In the genomic region with DNA sequence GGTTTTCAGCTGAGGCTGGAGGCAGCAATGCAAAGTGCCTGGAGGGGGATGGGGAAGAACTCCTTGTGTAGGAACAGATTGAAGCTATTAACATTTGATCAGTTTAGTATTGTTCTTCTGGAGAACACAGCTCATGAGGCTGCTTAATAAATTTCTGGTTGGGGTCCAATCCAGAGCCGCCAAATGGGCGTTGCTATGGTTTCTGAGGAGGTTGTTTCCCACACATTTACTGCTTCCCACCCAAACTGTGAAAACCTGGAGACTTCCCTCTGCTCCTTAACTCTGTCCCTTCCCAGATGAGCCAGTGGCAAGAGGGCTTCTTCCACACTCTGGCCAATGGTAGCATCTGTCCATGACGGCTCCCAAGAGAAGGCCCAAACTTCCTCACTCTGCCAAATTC, we compare ENCODE assay signal across 18 mouse cellular contexts.
DNase-seq lines count a peak whose midpoint lies in the region; ATAC-seq and TF ChIP-seq lines count a peak whose summit lies in the region.
"Had no signal": no experiment of that assay in that cellular context is flagged by ENCODE, and none has a peak within 500 bp of the region (broad histone marks: within the 10 kb centered on the region; RNA-seq: fewer than 3 reads in every experiment).

No protein-coding gene starts in this region.

- no peak overlapping the region for H3K27ac ChIP-seq in forebrain, embryonic 16.5 days (ENCODE audit: low read length)
- no peak overlapping the region for H3K27ac ChIP-seq in forebrain, embryonic 11.5 days (ENCODE audit: low read depth, low read length)
- no peak overlapping the region for H3K27ac ChIP-seq in layer of hippocampus, adult 2 months
- peak overlapping the region; percentile 56; the same call in 1 of the 2 replicates for H3K27ac ChIP-seq in embryonic facial prominence, embryonic 14.5 days (replicated peaks; ENCODE audit: low read depth, low read length)
- H3K27ac ChIP-seq in intestine, embryonic 15.5 days = no peak overlapping the region
- H3K27ac ChIP-seq: liver, embryonic 15.5 days had no signal

- H3K4me2 ChIP-seq in forebrain, embryonic 16.5 days (ENCODE audit: low read length) = no peak overlapping the region
- H3K4me2 ChIP-seq in forebrain, embryonic 11.5 days (ENCODE audit: low read depth, low read length, severe bottlenecking) = no peak overlapping the region
- no peak overlapping the region for H3K4me2 ChIP-seq in embryonic facial prominence, embryonic 14.5 days (ENCODE audit: low read depth, low read length)
- H3K4me2 ChIP-seq in intestine, embryonic 15.5 days (replicated peaks) = no peak overlapping the region
- H3K4me2 ChIP-seq: heart, embryonic 12.5 days; liver, embryonic 15.5 days had no signal

- no peak for TF ChIP-seq CTCF in layer of hippocampus, adult 2 months (conservative IDR thresholded peaks at IDR 0.05)

- H3K36me3 ChIP-seq in forebrain, embryonic 16.5 days (ENCODE audit: control insufficient read depth, insufficient read depth) = no peaks in the 10 kb centered on the region
- no peaks in the 10 kb centered on the region for H3K36me3 ChIP-seq in forebrain, embryonic 11.5 days (ENCODE audit: control insufficient read depth, insufficient read depth, low read length)
- H3K36me3 ChIP-seq in embryonic facial prominence, embryonic 14.5 days (ENCODE audit: control insufficient read depth, insufficient read depth, low read length) = no peaks in the 10 kb centered on the region
- no peaks in the 10 kb centered on the region for H3K36me3 ChIP-seq in intestine, embryonic 15.5 days
- H3K36me3 ChIP-seq: heart, embryonic 12.5 days; liver, embryonic 15.5 days had no signal

- no peak for DNase-seq in forebrain, embryonic 11.5 days (ENCODE audit: low spot score)
- DNase-seq in layer of hippocampus, adult 18-20 months (ENCODE audit: low spot score in 2 of 2) = peak; percentile 11 to 34
- DNase-seq in layer of hippocampus, adult 2 months (ENCODE audit: low spot score in 2 of 2) = no peak
- peak; percentile 84 for DNase-seq in embryonic facial prominence, embryonic 14.5 days (ENCODE audit: low spot score)
- DNase-seq in skeletal muscle tissue, adult 2 months (ENCODE audit: low read depth, low spot score) = peak; percentile 59
- DNase-seq: adrenal gland, postnatal 10 days; cerebellum, adult 11-12 months; cerebellum, postnatal 25 days; kidney, adult 9 months; kidney, postnatal 4 days; midbrain, embryonic 14.5 days; thymus, postnatal 4 days had no signal

- H3K27me3 ChIP-seq in forebrain, embryonic 16.5 days (replicated peaks; ENCODE audit: control insufficient read depth, insufficient read depth, low read length) = no peaks in the 10 kb centered on the region
- H3K27me3 ChIP-seq in forebrain, embryonic 11.5 days (ENCODE audit: control insufficient read depth, insufficient read depth, low read length) = no peaks in the 10 kb centered on the region
- no peaks in the 10 kb centered on the region; the same call in 1 of the 2 replicates for H3K27me3 ChIP-seq in embryonic facial prominence, embryonic 14.5 days (replicated peaks; ENCODE audit: control insufficient read depth, insufficient read depth, low read length)
- H3K27me3 ChIP-seq in intestine, embryonic 15.5 days (replicated peaks) = peaks cover 3% of the 10 kb centered on the region; the same call in 1 of the 2 replicates

- H3K9ac ChIP-seq in forebrain, embryonic 16.5 days (replicated peaks; ENCODE audit: low read depth, low read length) = no peak overlapping the region
- no peak overlapping the region for H3K9ac ChIP-seq in forebrain, embryonic 11.5 days (ENCODE audit: low read length)
- H3K9ac ChIP-seq in embryonic facial prominence, embryonic 14.5 days (ENCODE audit: low read depth, low read length) = no peak overlapping the region
- no peak overlapping the region for H3K9ac ChIP-seq in intestine, embryonic 15.5 days
- H3K9ac ChIP-seq: heart, embryonic 12.5 days; liver, embryonic 15.5 days had no signal

- H3K9me3 ChIP-seq in forebrain, embryonic 16.5 days (ENCODE audit: control insufficient read depth, low read length) = no peaks in the 10 kb centered on the region
- H3K9me3 ChIP-seq in forebrain, embryonic 11.5 days (ENCODE audit: control insufficient read depth, low read length) = no peaks in the 10 kb centered on the region
- no peaks in the 10 kb centered on the region for H3K9me3 ChIP-seq in embryonic facial prominence, embryonic 14.5 days (ENCODE audit: control insufficient read depth, low read length)
- no peaks in the 10 kb centered on the region for H3K9me3 ChIP-seq in intestine, embryonic 15.5 days
- H3K9me3 ChIP-seq: heart, embryonic 12.5 days; liver, embryonic 15.5 days had no signal

- ATAC-seq in forebrain, embryonic 16.5 days = peak; percentile 41
- no peak for ATAC-seq in forebrain, embryonic 11.5 days (replicated peaks; ENCODE audit: low FRiP score)
- ATAC-seq in embryonic facial prominence, embryonic 14.5 days (ENCODE audit: low read depth) = peak; percentile 64
- no peak for ATAC-seq in intestine, embryonic 15.5 days
- ATAC-seq: lung, postnatal 0 days had no signal

- no peak overlapping the region for H3K4me3 ChIP-seq in forebrain, embryonic 16.5 days (replicated peaks; ENCODE audit: low read length)
- H3K4me3 ChIP-seq in forebrain, embryonic 11.5 days (ENCODE audit: low read depth, low read length) = no peak overlapping the region
- H3K4me3 ChIP-seq in layer of hippocampus, adult 2 months = no peak overlapping the region
- no peak overlapping the region for H3K4me3 ChIP-seq in embryonic facial prominence, embryonic 14.5 days (ENCODE audit: low read depth, low read length)
- H3K4me3 ChIP-seq in intestine, embryonic 15.5 days (replicated peaks) = no peak overlapping the region
- H3K4me3 ChIP-seq: heart, embryonic 12.5 days; liver, embryonic 15.5 days; myocyte had no signal

- H3K4me1 ChIP-seq in forebrain, embryonic 16.5 days (replicated peaks; ENCODE audit: control insufficient read depth, insufficient read depth, low read length) = peaks cover 10% of the 10 kb centered on the region
- H3K4me1 ChIP-seq in forebrain, embryonic 11.5 days (replicated peaks; ENCODE audit: control insufficient read depth, insufficient read depth, low read length) = no peaks in the 10 kb centered on the region
- H3K4me1 ChIP-seq in embryonic facial prominence, embryonic 14.5 days (ENCODE audit: control insufficient read depth, insufficient read depth, low read length) = peaks cover 26% of the 10 kb centered on the region
- peaks cover 4% of the 10 kb centered on the region; the same call in 1 of the 2 replicates for H3K4me1 ChIP-seq in intestine, embryonic 15.5 days (replicated peaks)
- H3K4me1 ChIP-seq: liver, embryonic 15.5 days had no signal

- 64% methylated on average over 3 of the region's 3 CpGs for whole genome bisulfite sequencing in forebrain, embryonic 16.5 days
- 85% methylated on average over 3 of the region's 3 CpGs for WGBS in forebrain, embryonic 11.5 days
- WGBS in embryonic facial prominence, embryonic 14.5 days = 27% methylated on average over 3 of the region's 3 CpGs
- 67% methylated on average over 3 of the region's 3 CpGs for WGBS in intestine, embryonic 15.5 days

Comparison
In these comparisons a context has a peak if more than half of its experiments do, and no peak if none do; other contexts are left out.
1. ATAC-seq: peak in forebrain, embryonic 16.5 days (single experiment) and embryonic facial prominence, embryonic 14.5 days (single experiment); none in forebrain, embryonic 11.5 days (single experiment) and intestine, embryonic 15.5 days (single experiment).
2. DNase-seq: peak in layer of hippocampus, adult 18-20 months (2 of 2), embryonic facial prominence, embryonic 14.5 days (single experiment) and skeletal muscle tissue, adult 2 months (single experiment); none in forebrain, embryonic 11.5 days (single experiment) and layer of hippocampus, adult 2 months (0 of 2).